Mouse (Mus musculus) liver, embryonic 14.5 days (tissue): ENCODE measurements around the gene Gbf1.

Experiments
- CTCF ChIP-seq: IDR thresholded peaks from 2 replicates; pipeline ENCODE4 v1.5.1; 2016; ENCODE audit warnings: antibody characterized with exemption, low read depth, control low read depth
- EP300 ChIP-seq: IDR thresholded peaks from 2 replicates; pipeline ENCODE4 v1.6.1; 2016; ENCODE audit warnings: antibody characterized with exemption, low read depth

GRCm38 (mm10) chr19:46132577-46132976, 19.7 kb upstream of the Gbf1 start:
- TF ChIP-seq CTCF (no peak), EP300 (no peak)
